In the genomic region with DNA sequence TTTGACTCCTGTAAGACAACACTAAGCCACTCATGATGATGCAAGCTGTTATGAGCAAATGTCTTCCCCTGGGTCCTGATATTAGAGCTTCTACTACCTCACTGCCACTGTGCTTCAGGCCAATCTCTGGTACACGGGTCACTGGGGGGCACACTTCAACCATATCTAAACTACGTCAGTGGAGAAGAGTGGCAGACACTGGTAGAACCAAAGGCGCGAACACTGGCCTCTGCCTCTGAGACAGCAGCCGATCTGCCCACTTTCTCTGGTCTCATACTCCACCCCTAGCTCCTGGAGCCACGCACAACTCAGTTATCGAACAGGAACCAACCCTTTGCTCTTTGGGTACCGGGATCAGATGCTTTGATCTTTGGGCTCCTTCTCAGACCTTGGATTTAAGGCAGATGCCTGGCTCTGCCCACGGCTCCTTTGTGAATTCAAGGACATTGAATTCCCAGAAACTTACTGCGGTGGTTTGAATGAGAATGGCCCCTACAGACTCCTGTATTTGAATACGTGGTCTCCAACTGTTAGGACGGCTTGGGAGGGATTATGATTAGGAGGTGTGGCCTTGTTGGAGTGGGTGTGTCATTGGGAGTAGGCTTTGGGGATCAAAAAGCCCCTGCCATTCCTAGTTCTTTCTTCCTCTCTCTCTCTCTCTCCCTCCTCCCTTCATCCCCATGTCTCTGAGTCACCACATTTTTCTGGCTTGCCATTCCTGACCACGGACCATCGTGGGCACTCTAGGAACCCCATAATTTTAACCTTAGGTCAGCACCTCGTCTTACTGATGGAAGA, we compare ENCODE assay signal across 33 mouse cellular contexts. TPM values are rescaled to one million over a fixed set of nuclear protein-coding genes. Genes with fewer than 3 reads are reported as not detected.
DNase-seq lines count a peak whose midpoint lies in the region; ATAC-seq and TF ChIP-seq lines count a peak whose summit lies in the region.
"Had no signal": no experiment of that assay in that cellular context is flagged by ENCODE, and none has a peak within 500 bp of the region (broad histone marks: within the 10 kb centered on the region; RNA-seq: fewer than 3 reads in every experiment).

No protein-coding gene starts in this region.

- TF ChIP-seq CTCF in E14TG2a.4 (conservative IDR thresholded peaks at IDR 0.05; ENCODE audit: low read length), result no peak

- peaks cover 33% of the 10 kb centered on the region for H3K4me1 ChIP-seq in E14TG2a.4 (replicated peaks; ENCODE audit: low read depth, low read length)
- H3K4me1 ChIP-seq in limb, embryonic 14.5 days (ENCODE audit: control insufficient read depth, insufficient read depth, low read length), result peaks cover 34% of the 10 kb centered on the region
- H3K4me1 ChIP-seq in heart, embryonic 10.5 days, result peaks cover 40% of the 10 kb centered on the region
- H3K4me1 ChIP-seq: hindbrain, embryonic 12.5 days; kidney, embryonic 15.5 days; liver, embryonic 15.5 days; megakaryocyte, embryonic 14.5 days; midbrain, embryonic 15.5 days; neural tube, embryonic 13.5 days had no signal

- H3K27me3 ChIP-seq in E14TG2a.4 (ENCODE audit: insufficient read depth, low read length), result no peaks in the 10 kb centered on the region
- H3K27me3 ChIP-seq in limb, embryonic 14.5 days (ENCODE audit: control insufficient read depth, insufficient read depth, low read length), result no peaks in the 10 kb centered on the region
- no peaks in the 10 kb centered on the region for H3K27me3 ChIP-seq in heart, embryonic 10.5 days (ENCODE audit: insufficient read depth, poor library complexity, severe bottlenecking)
- H3K27me3 ChIP-seq: heart, embryonic 12.5 days; hindbrain, embryonic 12.5 days; kidney, embryonic 15.5 days; liver, embryonic 15.5 days; midbrain, embryonic 15.5 days; neural tube, embryonic 13.5 days had no signal

- no peak overlapping the region for H3K4me2 ChIP-seq in limb, embryonic 14.5 days (replicated peaks; ENCODE audit: low read depth, low read length, severe bottlenecking)
- H3K4me2 ChIP-seq: heart, embryonic 12.5 days; hindbrain, embryonic 12.5 days; kidney, embryonic 15.5 days; liver, embryonic 15.5 days; lung, embryonic 15.5 days; midbrain, embryonic 15.5 days; neural tube, embryonic 13.5 days had no signal

- no peaks in the 10 kb centered on the region for H3K9me3 ChIP-seq in E14TG2a.4 (ENCODE audit: low read length)
- H3K9me3 ChIP-seq in limb, embryonic 14.5 days (ENCODE audit: control insufficient read depth, low read length), result no peaks in the 10 kb centered on the region
- no peaks in the 10 kb centered on the region for H3K9me3 ChIP-seq in heart, embryonic 10.5 days
- H3K9me3 ChIP-seq: heart, embryonic 12.5 days; hindbrain, embryonic 12.5 days; kidney, embryonic 15.5 days; liver, embryonic 15.5 days; lung, embryonic 15.5 days; midbrain, embryonic 15.5 days; neural tube, embryonic 13.5 days had no signal

- H3K36me3 ChIP-seq in E14TG2a.4 (ENCODE audit: insufficient read depth, low read length), result no peaks in the 10 kb centered on the region
- H3K36me3 ChIP-seq in limb, embryonic 14.5 days (ENCODE audit: control insufficient read depth, insufficient read depth, low read length), result no peaks in the 10 kb centered on the region
- no peaks in the 10 kb centered on the region for H3K36me3 ChIP-seq in heart, embryonic 10.5 days
- H3K36me3 ChIP-seq: heart, embryonic 12.5 days; hindbrain, embryonic 12.5 days; kidney, embryonic 15.5 days; liver, embryonic 15.5 days; lung, embryonic 15.5 days; midbrain, embryonic 15.5 days; neural tube, embryonic 13.5 days had no signal

- H3K4me3 ChIP-seq in E14TG2a.4 (replicated peaks; ENCODE audit: low read length), result peak overlapping the region; percentile 29; the same call in 1 of the 2 replicates
- H3K4me3 ChIP-seq in limb, embryonic 14.5 days (replicated peaks; ENCODE audit: low read length), result no peak overlapping the region
- no peak overlapping the region for H3K4me3 ChIP-seq in heart, embryonic 10.5 days
- H3K4me3 ChIP-seq: heart, embryonic 12.5 days; hindbrain, embryonic 12.5 days; kidney, embryonic 15.5 days; liver, embryonic 15.5 days; lung, embryonic 15.5 days; megakaryocyte, embryonic 14.5 days; midbrain, embryonic 15.5 days; neural tube, embryonic 13.5 days had no signal

- ATAC-seq in limb, embryonic 14.5 days (ENCODE audit: low FRiP score, low read depth), result no peak
- ATAC-seq: forebrain, embryonic 14.5 days; midbrain, embryonic 15.5 days had no signal

- H3K27ac ChIP-seq in limb, embryonic 14.5 days (replicated peaks; ENCODE audit: low read depth, low read length), result 0 out of 2 replicates have a peak overlapping the region, but pooled peaks have one; percentile 19
- no peak overlapping the region for H3K27ac ChIP-seq in heart, embryonic 10.5 days
- H3K27ac ChIP-seq: hindbrain, embryonic 12.5 days; kidney, embryonic 15.5 days; liver, embryonic 15.5 days; lung, embryonic 15.5 days; midbrain, embryonic 15.5 days; neural tube, embryonic 13.5 days had no signal

- no peak overlapping the region for H3K9ac ChIP-seq in limb, embryonic 14.5 days (ENCODE audit: low read depth, low read length, severe bottlenecking)
- H3K9ac ChIP-seq: heart, embryonic 12.5 days; hindbrain, embryonic 12.5 days; kidney, embryonic 15.5 days; liver, embryonic 15.5 days; lung, embryonic 15.5 days; midbrain, embryonic 15.5 days; neural tube, embryonic 13.5 days had no signal

- TF ChIP-seq POLR2A in limb, embryonic 14.5 days (IDR thresholded peaks at IDR 0.05; ENCODE audit: borderline replicate concordance, extremely low read depth, insufficient read depth, insufficient read length), result no peak

- 44% methylated on average over 15 of the region's 15 CpGs for WGBS in limb, embryonic 14.5 days
- WGBS in heart, embryonic 10.5 days, result 31% methylated on average over 15 of the region's 15 CpGs

- peak; percentile 12 for DNase-seq in adrenal gland, adult 2 months
- DNase-seq in adrenal gland, postnatal 36 days, result no peak
- DNase-seq in WW6 (ENCODE audit: low read depth, low spot score), result peak; percentile 56
- DNase-seq in limb, embryonic 14.5 days (ENCODE audit: low spot score), result no peak
- no peak for DNase-seq in ovary, adult 18-20 months (ENCODE audit: low spot score)
- no peak for DNase-seq in layer of hippocampus, adult 11-12 months (ENCODE audit: low spot score)
- no peak for DNase-seq in heart, embryonic 10.5 days (ENCODE audit: low spot score)
- DNase-seq: cerebellum, adult 8-10 months; cerebellum, postnatal 36 days; heart, postnatal 10 days; kidney, adult 11 months; kidney, postnatal 4 days; layer of hippocampus, adult 9-11 months; liver; lung, postnatal 36 days had no signal

RNA-seq across cellular contexts. Expression of a gene that starts 40.7 kb away (rescaled TPM):
- total RNA-seq in adrenal gland, adult 2 months (2021), result not detected
- polyA plus RNA-seq in adrenal gland, adult 2 months (2012; rRNA removed), result not detected in 2 replicates
- under 1 TPM in 1 of 2 experiments, not detected in 1; 0.16 TPM for total RNA-seq in adrenal gland, postnatal 36 days (2021)
- polyA plus RNA-seq in limb, embryonic 14.5 days (2012; rRNA removed), result 2.0 and 2.5 TPM in 2 replicates
- polyA plus RNA-seq in limb, embryonic 14.5 days (2014; fragmentation: Nextera tagmentation; extraction: Ambion mirVana), result 1.4 and 1.8 TPM in 2 replicates
- not detected in 2 replicates for polyA plus RNA-seq in heart, embryonic 10.5 days (2016; fragmentation: Nextera tagmentation; extraction: Ambion mirVana)
- total RNA-seq: adrenal gland, adult 18-20 months; gastrocnemius, adult 8-10 months; granulocyte monocyte progenitor cell, adult 5-6 weeks; MEL had no signal
- polyA plus RNA-seq: frontal cortex, adult 2 months; liver, embryonic 15.5 days; small intestine, adult 2 months had no signal

RNA-seq across cellular contexts. Expression of a gene that starts 44.3 kb away (rescaled TPM):
- 10 to 100 TPM; 21.0 to 22.3 TPM for total RNA-seq in adrenal gland, adult 2 months (2021)
- 4.4 and 4.9 TPM in 2 replicates for polyA plus RNA-seq in adrenal gland, adult 2 months (2012; rRNA removed)
- 10 to 100 TPM; 23.2 to 25.7 TPM for total RNA-seq in adrenal gland, postnatal 36 days (2021)
- polyA plus RNA-seq in limb, embryonic 14.5 days (2012; rRNA removed), result 33.4 and 38.6 TPM in 2 replicates
- 48.0 and 49.7 TPM in 2 replicates for polyA plus RNA-seq in limb, embryonic 14.5 days (2014; fragmentation: Nextera tagmentation; extraction: Ambion mirVana)
- polyA plus RNA-seq in heart, embryonic 10.5 days (2016; fragmentation: Nextera tagmentation; extraction: Ambion mirVana), result 22.8 and 26.0 TPM in 2 replicates

RNA-seq across cellular contexts. Expression of a gene that starts 59.6 kb away (rescaled TPM):
- not detected for total RNA-seq in adrenal gland, adult 2 months (2021)
- not detected in 2 replicates for polyA plus RNA-seq in adrenal gland, adult 2 months (2012; rRNA removed)
- not detected for total RNA-seq in adrenal gland, postnatal 36 days (2021)
- polyA plus RNA-seq in limb, embryonic 14.5 days (2012; rRNA removed), result 0.05 and 0.11 TPM in 2 replicates
- 0.08 TPM in 1 of 2 replicates, not detected in the other for polyA plus RNA-seq in limb, embryonic 14.5 days (2014; fragmentation: Nextera tagmentation; extraction: Ambion mirVana)
- polyA plus RNA-seq in heart, embryonic 10.5 days (2016; fragmentation: Nextera tagmentation; extraction: Ambion mirVana), result 0.04 and 0.11 TPM in 2 replicates
- total RNA-seq: gastrocnemius, adult 8-10 months; heart, postnatal 10 days; left cerebral cortex, adult 18-20 months; left cerebral cortex, postnatal 25 days had no signal
- polyA plus RNA-seq: forebrain, embryonic 14.5 days; heart, embryonic 12.5 days; hindbrain, embryonic 12.5 days; midbrain, embryonic 15.5 days; neural tube, embryonic 13.5 days had no signal

Comparison
In these comparisons a context has a peak if more than half of its experiments do, and no peak if none do; other contexts are left out.
1. DNase-seq: peak in adrenal gland, adult 2 months (single experiment) and WW6 (single experiment); none in adrenal gland, postnatal 36 days (0 of 2), limb, embryonic 14.5 days (single experiment), ovary, adult 18-20 months (single experiment), layer of hippocampus, adult 11-12 months (single experiment) and heart, embryonic 10.5 days (single experiment).